Mouse (Mus musculus): ENCODE measurements around the gene Gm21992. TPM values are rescaled to one million over a fixed set of nuclear protein-coding genes. Genes with fewer than 3 reads are reported as not detected.

The Gm21992 gene
- 1.7 TPM for polyA plus RNA-seq (2014; fragmentation: Illumina TruSeq; extraction: RNeasy Lipid Tissue Mini Kit (QIAGEN cat#74804))

DNA sequence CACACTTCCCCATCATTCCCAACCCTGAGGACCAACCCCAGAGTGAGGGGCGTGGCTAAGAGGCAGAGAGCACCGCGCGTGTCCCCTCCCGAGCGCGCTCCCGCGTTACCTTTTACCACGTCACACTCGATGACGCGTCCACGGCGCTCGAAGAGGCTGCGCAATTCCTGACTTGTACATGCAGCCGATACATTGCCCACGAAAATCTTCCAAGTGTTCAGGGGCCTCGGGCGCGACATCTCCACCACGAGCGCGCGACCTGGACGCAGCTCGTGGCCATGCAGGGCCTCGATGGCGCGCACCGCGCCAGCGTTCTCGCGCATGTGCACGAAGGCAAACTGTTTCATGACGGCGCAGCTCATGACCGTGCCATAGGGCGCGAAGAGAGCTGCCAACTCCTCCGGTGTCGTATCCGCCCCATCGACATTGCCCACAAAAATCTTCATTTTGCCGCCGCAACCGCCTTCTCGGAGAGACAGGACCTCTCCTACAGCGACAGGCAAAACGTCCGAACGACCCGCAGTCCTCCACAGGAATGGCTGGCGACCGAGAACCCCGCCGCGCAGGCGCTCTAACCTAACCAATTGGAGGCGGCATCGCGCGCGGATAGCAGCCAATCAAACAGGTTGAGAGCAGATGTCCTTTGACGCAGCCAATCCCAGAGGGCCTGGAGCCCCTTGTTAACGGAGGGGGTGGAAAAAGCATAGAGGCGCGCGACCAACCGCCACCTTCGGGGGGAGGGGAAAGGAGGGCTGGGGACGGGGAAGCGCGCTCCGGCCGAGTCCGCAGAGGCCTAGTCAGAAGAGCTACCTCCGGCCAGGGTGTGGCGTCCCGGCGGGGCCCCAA is at the start of gene Gm21992, which contains the start of gene Rbm14:
Gm21992 (minus strand) TSS at position 550 of the 846 bp plus-strand sequence.
Rbm14 (minus strand) TSS at position 572 of the 846 bp plus-strand sequence.

DNA sequence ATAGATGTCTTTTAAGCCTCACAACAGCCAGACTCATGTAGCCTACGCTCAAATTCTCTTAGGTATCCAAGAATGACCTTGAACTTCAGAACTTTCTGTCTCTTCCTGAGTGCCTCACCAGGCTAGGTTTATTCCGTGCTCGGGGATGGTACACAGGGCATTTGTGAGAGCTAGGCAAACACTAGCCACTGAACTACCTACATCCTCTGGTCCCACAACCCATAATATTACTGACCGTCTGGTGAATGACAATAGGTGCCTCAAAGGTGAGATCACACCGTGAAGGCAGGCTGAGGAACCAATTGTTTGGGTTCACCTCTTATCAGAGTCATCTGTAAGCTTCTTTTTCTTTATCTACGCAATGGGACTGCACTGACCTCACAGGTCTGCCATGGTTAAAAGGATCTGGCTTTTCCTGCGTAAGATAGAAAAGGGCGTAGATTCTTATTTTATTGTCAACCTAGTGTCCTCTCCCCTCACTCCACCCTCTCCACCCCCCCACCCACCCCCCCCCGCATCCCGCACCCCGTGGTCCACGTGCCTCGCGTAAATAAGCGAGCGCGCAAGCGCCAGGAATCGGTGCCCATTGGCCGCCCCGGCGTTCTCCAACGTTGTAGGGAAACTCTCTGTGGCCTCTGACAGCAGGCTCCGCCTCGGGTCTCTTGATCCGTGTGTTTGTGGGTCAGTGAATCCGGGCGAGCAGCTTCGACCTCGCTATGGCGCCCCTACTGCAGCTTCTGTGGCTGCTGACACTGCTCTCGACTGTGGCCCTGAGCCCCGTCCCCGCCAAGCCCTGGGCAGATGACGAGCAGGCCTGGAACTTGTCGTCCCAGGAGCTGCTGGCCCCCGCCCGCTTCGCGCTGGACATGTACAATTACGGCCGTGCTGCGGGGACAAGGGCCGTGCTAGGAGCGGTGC is 43.4 kb upstream of the Gm21992 start, which contains the start of gene Ctsf:
Ctsf (plus strand) TSS at position 579 of the 918 bp plus-strand sequence.

DNA sequence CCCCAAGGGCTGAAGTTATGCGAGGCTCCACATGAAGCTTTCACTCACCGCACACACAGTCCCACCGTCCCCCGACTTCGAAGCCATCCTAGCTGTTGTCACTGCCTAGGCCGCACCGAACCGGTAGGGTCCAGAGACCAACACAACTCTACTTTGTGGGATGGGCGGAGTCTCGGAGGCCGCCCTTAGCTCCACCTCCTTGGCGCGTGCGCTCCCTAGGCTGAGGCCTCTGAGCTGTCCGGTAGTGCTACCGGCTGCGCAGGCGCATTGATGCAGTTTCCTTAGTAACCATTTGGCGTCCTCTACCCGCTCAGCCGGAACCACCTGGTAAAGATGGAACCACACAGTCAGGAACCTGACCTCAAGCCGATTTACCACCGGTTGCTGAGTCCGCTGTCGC is 27.7 kb upstream of the Gm21992 start, which contains the start of the genes Ccs and Ccdc87:
Ccs (minus strand) TSS at position 184 of the 400 bp plus-strand sequence.
Ccdc87 (plus strand) TSS at position 218 of the 400 bp plus-strand sequence.

DNA sequence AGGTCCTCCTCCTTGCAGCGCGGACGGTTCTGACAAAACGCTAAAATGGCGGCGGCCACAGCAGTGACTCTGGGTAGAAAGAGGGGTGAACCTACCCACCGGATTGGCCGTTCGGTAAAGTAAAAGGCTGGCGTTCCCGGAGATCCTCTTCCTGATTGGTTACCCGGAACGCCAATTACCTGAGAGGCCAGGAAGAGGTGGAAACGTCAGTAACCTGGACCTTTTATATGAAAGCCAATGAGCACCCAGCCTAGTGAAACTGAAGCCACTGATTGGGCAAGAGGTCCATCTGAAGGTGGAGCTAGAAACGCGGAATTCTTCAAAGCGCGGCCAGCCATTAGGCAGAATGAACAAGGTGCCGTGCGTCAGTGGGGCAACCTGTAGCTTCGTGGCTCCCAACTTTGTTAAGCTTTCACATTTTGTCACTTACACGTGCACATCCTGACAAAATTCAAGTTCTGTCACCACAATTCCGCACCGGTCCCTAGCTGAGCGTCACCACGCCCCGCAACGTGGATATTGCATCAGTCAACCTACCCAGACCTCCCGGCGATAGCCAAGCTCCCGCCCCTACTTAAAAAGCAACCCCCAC is 17.5 kb downstream of the Gm21992 start, which contains the start of gene Rbm4:
Rbm4 (minus strand) TSS at position 71 of the 592 bp plus-strand sequence.

DNA sequence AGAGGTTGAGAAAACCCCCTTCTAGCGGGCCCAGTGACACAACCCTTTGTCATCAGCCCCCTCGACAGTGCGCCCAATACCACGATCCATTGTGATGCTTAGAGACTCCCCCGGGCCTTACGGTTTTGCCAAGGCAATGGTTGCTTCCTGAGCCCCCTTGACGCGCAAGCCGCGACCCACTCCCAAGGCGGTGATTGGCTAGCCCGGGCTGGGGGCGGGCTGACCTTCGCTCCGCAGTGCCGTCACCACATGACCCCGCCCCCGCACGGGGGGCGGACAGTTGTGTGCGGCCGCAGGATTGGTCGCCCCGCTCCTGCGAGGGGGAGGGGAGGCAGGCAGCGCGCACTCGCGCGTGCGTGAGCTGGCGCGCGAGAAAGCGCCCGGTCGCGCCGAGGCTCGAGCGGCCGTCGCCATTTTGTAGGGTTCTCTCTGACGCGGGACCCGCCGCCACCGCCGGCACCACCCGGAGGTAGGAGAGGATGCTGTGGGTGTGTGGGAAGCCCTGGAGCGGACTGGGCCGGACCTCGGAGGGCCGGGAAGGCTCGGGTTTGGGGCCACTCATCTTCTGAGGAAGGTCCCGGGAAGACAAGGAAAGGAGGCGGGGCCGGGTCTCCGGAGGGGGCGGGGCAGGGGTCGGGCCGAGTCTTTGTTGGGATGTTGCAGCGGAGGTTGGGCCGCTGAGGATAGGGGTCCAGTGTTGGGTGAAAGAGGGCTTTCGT is 55.1 kb downstream of the Gm21992 start, which contains the start of gene Rbm4b:
Rbm4b (plus strand) TSS at position 305 of the 719 bp plus-strand sequence.

DNA sequence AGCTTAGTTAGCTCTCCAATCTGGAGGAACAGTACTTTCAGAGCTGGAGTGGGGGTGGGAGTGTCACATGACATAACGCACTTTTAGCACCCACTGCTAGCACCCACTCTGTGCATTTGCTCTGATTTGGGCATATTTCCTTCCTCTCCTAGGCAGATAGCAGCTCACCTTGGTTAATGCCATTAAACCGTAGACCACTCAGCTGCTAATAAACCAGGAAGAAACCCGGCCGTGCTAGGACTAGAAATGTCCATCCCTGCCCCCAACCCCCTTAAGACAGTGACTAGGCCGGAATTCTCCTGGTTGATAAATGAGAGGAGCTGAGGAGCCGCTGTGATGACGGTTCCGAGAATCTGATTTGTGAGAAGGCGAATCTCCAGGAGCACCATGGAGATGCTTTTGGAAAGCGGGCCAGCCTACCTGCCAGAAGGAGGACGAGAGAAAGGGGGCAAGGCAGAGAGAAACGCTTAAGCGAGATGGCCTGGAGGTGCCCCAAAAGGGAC is 100.3 kb downstream of the Gm21992 start, which contains the start of gene Sptbn2:
Sptbn2 (plus strand) TSS at position 70 of the 503 bp plus-strand sequence.

DNA sequence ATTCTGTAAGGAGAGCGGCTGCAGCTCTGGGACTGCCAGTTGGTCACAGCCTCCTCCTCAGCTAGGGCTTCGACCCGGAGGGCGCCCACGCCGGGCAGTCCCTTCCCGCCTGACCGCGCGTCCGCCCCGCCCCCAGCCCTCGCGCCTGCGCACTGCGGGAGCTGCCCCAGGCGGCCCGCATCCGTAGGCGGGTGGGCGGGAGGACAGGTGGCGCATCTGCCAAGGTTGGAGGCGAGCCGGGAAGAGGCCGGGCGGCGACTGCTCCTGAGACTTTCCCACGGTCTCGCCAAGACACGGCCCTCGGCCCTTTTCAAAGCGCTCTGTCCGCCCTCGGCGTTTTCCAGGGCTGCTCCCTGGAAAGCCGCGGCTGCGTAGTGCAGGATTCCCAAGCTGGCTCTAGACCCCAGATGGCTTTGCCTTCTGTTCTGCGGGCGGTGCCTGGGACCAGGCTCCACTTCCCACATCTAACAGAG is 113.2 kb downstream of the Gm21992 start, which contains the start of gene Gm960:
Gm960 (minus strand) TSS at position 464 of the 473 bp plus-strand sequence.

Other genes starting within 250 kb of the Gm21992 start
- gene Lrfn4, start 195.9 kb downstream of the Gm21992 start, polyA plus RNA-seq (2014; fragmentation: Illumina TruSeq; extraction: RNeasy Lipid Tissue Mini Kit (QIAGEN cat#74804)), result not detected
- 2.7 TPM for gene Rce1, start 186.0 kb downstream of the Gm21992 start, polyA plus RNA-seq (2014; fragmentation: Illumina TruSeq; extraction: RNeasy Lipid Tissue Mini Kit (QIAGEN cat#74804))
- gene Gm960, start 112.9 kb downstream of the Gm21992 start, polyA plus RNA-seq (2014; fragmentation: Illumina TruSeq; extraction: RNeasy Lipid Tissue Mini Kit (QIAGEN cat#74804)), result not detected
- gene Sptbn2, start 100.4 kb downstream of the Gm21992 start, polyA plus RNA-seq (2014; fragmentation: Illumina TruSeq; extraction: RNeasy Lipid Tissue Mini Kit (QIAGEN cat#74804)), result not detected
- gene Rbm4b, start 55.1 kb downstream of the Gm21992 start, polyA plus RNA-seq (2014; fragmentation: Illumina TruSeq; extraction: RNeasy Lipid Tissue Mini Kit (QIAGEN cat#74804)), result 19.5 TPM
- gene Rbm4, start 17.7 kb downstream of the Gm21992 start, polyA plus RNA-seq (2014; fragmentation: Illumina TruSeq; extraction: RNeasy Lipid Tissue Mini Kit (QIAGEN cat#74804)), result 14.7 TPM
- 8.6 TPM for gene Rbm14, start within 50 bp of the Gm21992 start, polyA plus RNA-seq (2014; fragmentation: Illumina TruSeq; extraction: RNeasy Lipid Tissue Mini Kit (QIAGEN cat#74804))
- gene Ccs, start 27.7 kb upstream of the Gm21992 start, polyA plus RNA-seq (2014; fragmentation: Illumina TruSeq; extraction: RNeasy Lipid Tissue Mini Kit (QIAGEN cat#74804)), result not detected
- gene Ccdc87, start 27.8 kb upstream of the Gm21992 start, polyA plus RNA-seq (2014; fragmentation: Illumina TruSeq; extraction: RNeasy Lipid Tissue Mini Kit (QIAGEN cat#74804)), result 0.46 TPM
- gene Ctsf, start 43.5 kb upstream of the Gm21992 start, polyA plus RNA-seq (2014; fragmentation: Illumina TruSeq; extraction: RNeasy Lipid Tissue Mini Kit (QIAGEN cat#74804)), result 35.5 TPM
- gene Actn3, start 66.3 kb upstream of the Gm21992 start, polyA plus RNA-seq (2014; fragmentation: Illumina TruSeq; extraction: RNeasy Lipid Tissue Mini Kit (QIAGEN cat#74804)), result 0.20 TPM
- 19.7 TPM for gene Zdhhc24, start 67.1 kb upstream of the Gm21992 start, polyA plus RNA-seq (2014; fragmentation: Illumina TruSeq; extraction: RNeasy Lipid Tissue Mini Kit (QIAGEN cat#74804))
- 5.8 TPM for gene Bbs1, start 95.0 kb upstream of the Gm21992 start, polyA plus RNA-seq (2014; fragmentation: Illumina TruSeq; extraction: RNeasy Lipid Tissue Mini Kit (QIAGEN cat#74804))
- gene Dpp3, start 116.7 kb upstream of the Gm21992 start, polyA plus RNA-seq (2014; fragmentation: Illumina TruSeq; extraction: RNeasy Lipid Tissue Mini Kit (QIAGEN cat#74804)), result 1.7 TPM
- 1.8 TPM for gene Peli3, start 131.5 kb upstream of the Gm21992 start, polyA plus RNA-seq (2014; fragmentation: Illumina TruSeq; extraction: RNeasy Lipid Tissue Mini Kit (QIAGEN cat#74804))
- 15.6 TPM for gene Mrpl11, start 150.5 kb upstream of the Gm21992 start, polyA plus RNA-seq (2014; fragmentation: Illumina TruSeq; extraction: RNeasy Lipid Tissue Mini Kit (QIAGEN cat#74804))
- gene Npas4, start 178.7 kb upstream of the Gm21992 start, polyA plus RNA-seq (2014; fragmentation: Illumina TruSeq; extraction: RNeasy Lipid Tissue Mini Kit (QIAGEN cat#74804)), result not detected
- not detected for gene Slc29a2, start 212.2 kb upstream of the Gm21992 start, polyA plus RNA-seq (2014; fragmentation: Illumina TruSeq; extraction: RNeasy Lipid Tissue Mini Kit (QIAGEN cat#74804))
- 31.6 TPM for gene B4gat1, start 227.2 kb upstream of the Gm21992 start, polyA plus RNA-seq (2014; fragmentation: Illumina TruSeq; extraction: RNeasy Lipid Tissue Mini Kit (QIAGEN cat#74804))
- 0.34 TPM for gene AC124502.3, start 227.3 kb upstream of the Gm21992 start, polyA plus RNA-seq (2014; fragmentation: Illumina TruSeq; extraction: RNeasy Lipid Tissue Mini Kit (QIAGEN cat#74804))
- not detected for gene Brms1, start 229.7 kb upstream of the Gm21992 start, polyA plus RNA-seq (2014; fragmentation: Illumina TruSeq; extraction: RNeasy Lipid Tissue Mini Kit (QIAGEN cat#74804))
- 0.17 TPM for gene Rin1, start 238.9 kb upstream of the Gm21992 start, polyA plus RNA-seq (2014; fragmentation: Illumina TruSeq; extraction: RNeasy Lipid Tissue Mini Kit (QIAGEN cat#74804))